Mouse (Mus musculus) small intestine, adult 2 months (tissue): ENCODE measurements around the gene Plcb4.
A peak's percentile ranks its signal among the peaks of the same experiment; 100 is the strongest.

ENCODE experiments used
- CTCF ChIP-seq: fragments of 200-500 bp; IDR thresholded peaks from 2 replicates; pipeline ENCODE4 v1.5.1; 2012; ENCODE audit warnings: low read depth, mild to moderate bottlenecking, control low read depth, inconsistent platforms, low read length, moderate library complexity, mixed read lengths; ENCODE audit not compliant: insufficient replicate concordance, insufficient read length; ENCODE audit errors: extremely low read depth
- POLR2A ChIP-seq: fragments of 200-500 bp; IDR thresholded peaks from 2 replicates; pipeline ENCODE4 v1.6.1; 2012; ENCODE audit warnings: low read depth, mild to moderate bottlenecking, control low read depth, inconsistent platforms, low read length, moderate library complexity

GRCm38 (mm10) chr2:136002118-136002517 lies 343.3 kb downstream of the Plcb4 start:
- TF ChIP-seq POLR2A (no peak), CTCF (peak; percentile 25; the same call in 1 of the 2 replicates)
